Mouse (Mus musculus) liver, postnatal 0 days (tissue): ENCODE measurements at regions not wholly inside any gene's neighbourhood (a gene's known extent, or its start where the extent isn't known, plus 50 kb on each side); places are given as distances from the start of the nearest gene placed in this dataset.

Experiments used
- CTCF ChIP-seq: sonication (generic); IDR thresholded peaks from 2 replicates; pipeline ENCODE4 v1.5.1; 2016; ENCODE audit warnings: antibody characterized with exemption, low read depth
- EP300 ChIP-seq: IDR thresholded peaks from 2 replicates; pipeline ENCODE4 v1.6.1; 2016; ENCODE audit warnings: antibody characterized with exemption, low read depth, mild to moderate bottlenecking

- no peak for TF ChIP-seq CTCF
- no peak for TF ChIP-seq EP300
Observed at GRCm38 (mm10) chr17:4640555-4640954, 353.6 kb upstream of the Arid1b start.
